Mouse (Mus musculus): ENCODE measurements at regions not wholly inside any gene's neighbourhood (a gene's known extent, or its start where the extent isn't known, plus 50 kb on each side); places are given as distances from the start of the nearest gene placed in this dataset.
"Not testable (repeated sequence)": the region's sequence is repeated elsewhere in the genome, so short reads cannot be mapped to it uniquely, and the experiment has no call there.

- TF ChIP-seq CTCF (IDR thresholded peaks at IDR 0.05; ENCODE audit: low read depth, low read length); POLR2A (IDR thresholded peaks at IDR 0.05; ENCODE audit: insufficient read depth, low read length); EP300 (IDR thresholded peaks at IDR 0.05; ENCODE audit: insufficient read depth, low read depth, low read length): not testable (repeated sequence)
Measured at GRCm38 (mm10) chr16:21102033-21102432, 51.8 kb downstream of the Teddm3 start.

Measured in ES-Bruce4 (cell line).